Mouse (Mus musculus): ENCODE results near the gene Plekha5. TPM values are rescaled to one million over a fixed set of nuclear protein-coding genes. Genes with fewer than 3 reads are reported as not detected.
"Not testable (repeated sequence)": the region's sequence is repeated elsewhere in the genome, so short reads cannot be mapped to it uniquely, and the experiment has no call there.

The Plekha5 gene
- total RNA-seq, 2 experiments from 2014 or later: 0.60 TPM; not detected in 1

- no peak for ATAC-seq (replicated peaks; ENCODE audit: low FRiP score, poor library complexity, severe bottlenecking)
Observed at GRCm38 (mm10) chr6:140519019-140519418, 95.2 kb downstream of the Plekha5 start.

- ATAC-seq (replicated peaks; ENCODE audit: low FRiP score, poor library complexity, severe bottlenecking): no peak
Observed at GRCm38 (mm10) chr6:140519488-140520159, 95.8 kb downstream of the Plekha5 start.

- ATAC-seq (replicated peaks; ENCODE audit: low FRiP score, poor library complexity, severe bottlenecking): no peak
Observed at GRCm38 (mm10) chr6:140520961-140521360, 97.1 kb downstream of the Plekha5 start.

GRCm38 (mm10) chr6:140521832-140522231 is 98.0 kb downstream of the Plekha5 start:
- ATAC-seq (replicated peaks; ENCODE audit: low FRiP score, poor library complexity, severe bottlenecking): no peak

GRCm38 (mm10) chr6:140523600-140523999 is 99.7 kb downstream of the Plekha5 start:
- no peak for ATAC-seq (replicated peaks; ENCODE audit: low FRiP score, poor library complexity, severe bottlenecking)

- no peak for ATAC-seq (replicated peaks; ENCODE audit: low FRiP score, poor library complexity, severe bottlenecking)
Observed at GRCm38 (mm10) chr6:140528414-140528813, 104.6 kb downstream of the Plekha5 start.

GRCm38 (mm10) chr6:140532858-140533257 is 109.0 kb downstream of the Plekha5 start:
- not testable (repeated sequence) for ATAC-seq (replicated peaks; ENCODE audit: low FRiP score, poor library complexity, severe bottlenecking)

- ATAC-seq (replicated peaks; ENCODE audit: low FRiP score, poor library complexity, severe bottlenecking): no peak
Observed at GRCm38 (mm10) chr6:140533606-140534005, 109.8 kb downstream of the Plekha5 start.

- ATAC-seq (replicated peaks; ENCODE audit: low FRiP score, poor library complexity, severe bottlenecking): no peak
Observed at GRCm38 (mm10) chr6:140535504-140535903, 111.7 kb downstream of the Plekha5 start.

GRCm38 (mm10) chr6:140541919-140542318 is 118.1 kb downstream of the Plekha5 start:
- ATAC-seq (replicated peaks; ENCODE audit: low FRiP score, poor library complexity, severe bottlenecking): no peak

- ATAC-seq (replicated peaks; ENCODE audit: low FRiP score, poor library complexity, severe bottlenecking): no peak
Observed at GRCm38 (mm10) chr6:140543005-140543794, 119.3 kb downstream of the Plekha5 start.

GRCm38 (mm10) chr6:140546095-140546494 is 122.2 kb downstream of the Plekha5 start:
- no peak for ATAC-seq (replicated peaks; ENCODE audit: low FRiP score, poor library complexity, severe bottlenecking)

GRCm38 (mm10) chr6:140546648-140547201 is 122.9 kb downstream of the Plekha5 start:
- ATAC-seq (replicated peaks; ENCODE audit: low FRiP score, poor library complexity, severe bottlenecking): no peak

- no peak for ATAC-seq (replicated peaks; ENCODE audit: low FRiP score, poor library complexity, severe bottlenecking)
Observed at GRCm38 (mm10) chr6:140547203-140547944, 123.5 kb downstream of the Plekha5 start.

- ATAC-seq (replicated peaks; ENCODE audit: low FRiP score, poor library complexity, severe bottlenecking): no peak
Observed at GRCm38 (mm10) chr6:140548082-140548769, 124.4 kb downstream of the Plekha5 start.

GRCm38 (mm10) chr6:140550741-140551140 is 126.9 kb downstream of the Plekha5 start:
- peak; percentile 49; the same call in 1 of the 2 replicates for ATAC-seq (replicated peaks; ENCODE audit: low FRiP score, poor library complexity, severe bottlenecking)

- no peak for ATAC-seq (replicated peaks; ENCODE audit: low FRiP score, poor library complexity, severe bottlenecking)
Observed at GRCm38 (mm10) chr6:140554261-140554660, 130.4 kb downstream of the Plekha5 start.

- no peak for ATAC-seq (replicated peaks; ENCODE audit: low FRiP score, poor library complexity, severe bottlenecking)
Observed at GRCm38 (mm10) chr6:140559411-140559810, 135.6 kb downstream of the Plekha5 start.

- no peak for ATAC-seq (replicated peaks; ENCODE audit: low FRiP score, poor library complexity, severe bottlenecking)
Observed at GRCm38 (mm10) chr6:140561151-140561916, 137.5 kb downstream of the Plekha5 start.

Data from erythroblast, adult 5-6 weeks (primary cell).